Mouse (Mus musculus) embryonic facial prominence, embryonic 15.5 days (tissue): Measurements from ENCODE around the gene Lsm10. TPM values are rescaled to one million over a fixed set of nuclear protein-coding genes. Genes with fewer than 3 reads are reported as not detected.

Source experiments
- ATAC-seq: fragments of 200-750 bp; cut with Nextera tagmentation; 2 replicates; pipeline ENCODE4 v1.8.0; 2017; ENCODE audit warnings: low read depth, moderate TSS enrichment; ENCODE audit not compliant: insufficient number of reproducible peaks, low FRiP score, low TSS enrichment
- H3K27ac ChIP-seq: fragments of 300-500 bp; sonication (generic); replicated peaks from 2 replicates; pipeline ENCODE4 v1.5.1; 2015; ENCODE audit warnings: mild to moderate bottlenecking, inconsistent platforms
- H3K27me3 ChIP-seq: fragments of 300-500 bp; sonication (generic); 2 replicates; pipeline ENCODE4 v1.6.1; 2015; ENCODE audit warnings: inconsistent platforms
- H3K36me3 ChIP-seq: fragments of 300-500 bp; sonication (generic); 2 replicates; pipeline ENCODE4 v1.6.1; 2015; ENCODE audit warnings: mild to moderate bottlenecking, inconsistent platforms
- H3K4me1 ChIP-seq: fragments of 300-500 bp; sonication (generic); 2 replicates; pipeline ENCODE4 v1.6.1; 2015; ENCODE audit warnings: inconsistent platforms
- H3K4me2 ChIP-seq: fragments of 300-500 bp; sonication (generic); replicated peaks from 2 replicates; pipeline ENCODE4 v1.6.1; 2015; ENCODE audit warnings: mild to moderate bottlenecking, inconsistent platforms
- H3K4me3 ChIP-seq: fragments of 300-500 bp; sonication (generic); replicated peaks from 2 replicates; pipeline ENCODE4 v1.5.1; 2015; ENCODE audit warnings: mild to moderate bottlenecking, inconsistent platforms
- H3K9ac ChIP-seq: fragments of 300-500 bp; sonication (generic); 2 replicates; pipeline ENCODE4 v1.6.1; 2015; ENCODE audit warnings: inconsistent platforms
- H3K9me3 ChIP-seq: fragments of 300-500 bp; sonication (generic); replicated peaks from 2 replicates; pipeline ENCODE4 v1.6.1; 2016; ENCODE audit warnings: inconsistent platforms
- WGBS: fragments of 180-500 bp; shearing (Covaris S2); methylation state at CpG from one replicate; pipeline ENCODE4 v1.1.7; 2015; 5-methylcytosine and 5-hydroxymethylcytosine counted together
- polyA plus RNA-seq: library from polyadenylated mRNA; unstranded; fragments of >200 nt; fragmentation: Nextera tagmentation; extraction: Ambion mirVana; gene quantifications from 2 replicates; pipeline ENCODE4 v1.2.1, GENCODE M21; 2015

Lsm10 gene
- polyA plus RNA-seq, 1 experiment from 2014 or later = 55.4 TPM

DNA sequence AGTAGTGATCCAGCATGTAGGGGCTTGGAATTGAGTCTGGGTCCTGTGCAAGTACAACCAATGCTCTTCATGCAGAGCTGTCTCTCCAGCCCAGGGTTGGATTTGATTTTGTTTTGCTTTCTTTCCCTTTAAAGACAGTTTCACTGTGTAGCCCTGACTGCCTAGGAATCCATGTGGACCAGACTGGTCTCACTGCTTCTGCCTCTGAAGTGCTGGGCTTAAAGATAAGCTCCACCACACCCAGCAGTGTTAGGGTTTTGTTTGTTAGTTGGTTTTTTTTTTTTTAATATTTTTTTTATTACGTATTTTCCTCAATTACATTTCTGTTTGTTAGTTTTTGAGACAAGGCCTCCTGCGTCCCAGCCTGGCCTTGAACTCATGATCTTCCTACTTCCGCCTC, 2.9 kb downstream of the Lsm10 start:
- Histone ChIP-seq H3K27me3 (no peaks in the 10 kb centered on the region), H3K27ac (0 out of 2 replicates have a peak overlapping the region, but pooled peaks have one; percentile 4), H3K36me3 (0 out of 2 replicates have a peak, but pooled peaks cover 12% of the 10 kb centered on the region), H3K4me3 (no peak overlapping the region), H3K9me3 (no peaks in the 10 kb centered on the region), H3K4me1 (peaks cover 43% of the 10 kb centered on the region), H3K4me2 (no peak overlapping the region), H3K9ac (no peak overlapping the region)
- ATAC-seq = no peak
- 91% methylated on average over 3 of the region's 3 CpGs for WGBS

DNA sequence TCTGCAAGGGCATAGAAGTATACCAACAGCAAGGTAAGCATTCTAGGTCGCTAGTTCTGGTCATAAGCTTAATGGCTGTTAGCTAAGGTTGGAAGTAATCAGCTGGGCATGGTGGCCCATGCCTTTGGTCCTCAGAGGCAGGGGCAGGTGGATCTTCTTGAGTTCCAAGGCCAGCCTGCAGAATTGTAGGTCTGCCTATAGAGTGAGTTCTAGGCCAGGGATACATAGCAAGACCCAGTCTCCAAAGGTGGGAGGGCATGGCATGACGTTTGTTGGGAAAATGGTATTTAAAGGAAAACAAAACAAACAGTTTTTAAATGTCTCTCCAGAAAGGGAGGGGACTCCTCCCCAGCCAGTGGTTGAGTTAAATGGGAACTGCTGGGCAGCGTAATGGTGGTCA, 4.3 kb downstream of the Lsm10 start:
- Histone ChIP-seq H3K4me2 (no peak overlapping the region), H3K9ac (no peak overlapping the region), H3K4me1 (peaks cover 54% of the 10 kb centered on the region), H3K27me3 (no peaks in the 10 kb centered on the region), H3K4me3 (no peak overlapping the region), H3K9me3 (no peaks in the 10 kb centered on the region), H3K36me3 (0 out of 2 replicates have a peak, but pooled peaks cover 12% of the 10 kb centered on the region), H3K27ac (no peak overlapping the region)
- no peak for ATAC-seq
- WGBS = 77% methylated on average over 3 of the region's 3 CpGs

DNA sequence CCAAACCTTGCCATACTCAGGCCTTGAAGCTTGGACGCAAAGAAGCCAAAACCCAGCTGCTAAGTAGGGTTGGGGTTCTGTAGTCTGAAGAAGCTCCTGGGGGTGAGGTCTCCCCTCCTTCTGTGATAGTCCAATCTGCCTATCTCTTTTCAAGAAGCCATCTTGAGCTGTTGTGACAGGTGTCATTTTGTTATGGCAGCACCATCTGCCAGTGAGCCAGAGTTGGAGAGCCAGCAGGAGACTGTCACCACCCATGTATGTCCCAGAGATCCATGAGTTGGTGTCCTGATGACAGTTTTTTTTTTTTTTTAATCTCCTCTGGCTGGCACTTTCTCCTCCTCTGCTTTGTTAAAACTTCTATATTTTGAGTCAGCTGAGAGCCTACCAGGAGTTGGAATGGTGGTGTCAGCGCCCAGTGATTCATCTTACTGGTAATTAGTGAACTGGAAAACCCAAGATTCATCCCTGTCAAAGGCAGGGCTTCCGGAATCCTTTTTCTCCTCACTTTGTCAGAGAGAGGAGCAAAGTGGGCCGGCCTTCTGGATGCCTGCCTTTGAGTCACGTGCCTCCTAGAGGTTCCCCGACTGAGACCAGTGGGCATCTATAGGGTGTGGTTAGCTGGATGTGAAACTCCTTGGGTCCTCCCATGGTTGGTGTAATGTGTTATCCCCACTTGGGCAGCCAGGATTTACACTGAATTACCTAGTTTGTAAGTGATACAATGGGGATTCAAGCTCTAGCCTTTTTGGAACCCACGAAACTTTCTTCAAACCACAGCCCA, 5.8 kb downstream of the Lsm10 start:
- peak overlapping the region; percentile 91 for H3K4me2 ChIP-seq
- ATAC-seq = no peak
- WGBS = 43% methylated on average over 7 of the region's 7 CpGs
- no peaks in the 10 kb centered on the region for H3K27me3 ChIP-seq
- H3K9ac ChIP-seq = no peak overlapping the region
- H3K4me3 ChIP-seq = peak overlapping the region; percentile 96; the same call in 1 of the 2 replicates
- H3K27ac ChIP-seq = peak overlapping the region; percentile 91
- H3K36me3 ChIP-seq = 0 out of 2 replicates have a peak, but pooled peaks cover 12% of the 10 kb centered on the region
- H3K9me3 ChIP-seq = no peaks in the 10 kb centered on the region
- H3K4me1 ChIP-seq = peaks cover 52% of the 10 kb centered on the region

DNA sequence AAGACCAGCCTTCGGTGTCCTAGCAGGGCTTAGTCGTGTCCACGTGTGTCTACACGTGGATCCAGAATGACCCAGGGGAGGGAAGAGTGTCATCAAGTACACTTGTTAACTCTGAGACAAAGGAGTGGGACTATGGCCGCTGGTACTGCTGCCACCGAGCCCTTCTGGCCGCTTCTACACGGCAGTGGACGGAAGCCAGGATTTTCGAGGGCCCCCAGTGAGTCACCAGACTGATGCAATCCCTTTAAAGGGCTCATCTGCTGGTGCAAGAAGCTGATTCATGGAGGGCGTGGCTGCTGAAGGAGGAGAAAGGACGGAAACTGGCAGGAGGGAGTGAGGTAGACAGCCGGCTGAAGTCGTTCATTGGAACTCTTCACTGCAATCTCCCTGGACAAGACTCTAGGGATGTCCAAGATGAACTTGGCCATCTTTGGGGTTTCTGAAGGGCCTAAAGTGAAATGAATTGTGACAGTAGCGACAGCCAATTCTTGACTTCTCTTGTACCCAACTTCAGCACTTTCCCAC, 6.7 kb downstream of the Lsm10 start:
- Histone ChIP-seq H3K36me3 (0 out of 2 replicates have a peak, but pooled peaks cover 9% of the 10 kb centered on the region), H3K4me2 (peak overlapping the region; percentile 91), H3K9ac (peak overlapping the region; percentile 12), H3K4me1 (peaks cover 49% of the 10 kb centered on the region), H3K27me3 (no peaks in the 10 kb centered on the region), H3K4me3 (peak overlapping the region; percentile 96), H3K9me3 (no peaks in the 10 kb centered on the region), H3K27ac (peak overlapping the region; percentile 91)
- WGBS = 0% methylated on average over 15 of the region's 15 CpGs
- peak; percentile 63 for ATAC-seq

DNA sequence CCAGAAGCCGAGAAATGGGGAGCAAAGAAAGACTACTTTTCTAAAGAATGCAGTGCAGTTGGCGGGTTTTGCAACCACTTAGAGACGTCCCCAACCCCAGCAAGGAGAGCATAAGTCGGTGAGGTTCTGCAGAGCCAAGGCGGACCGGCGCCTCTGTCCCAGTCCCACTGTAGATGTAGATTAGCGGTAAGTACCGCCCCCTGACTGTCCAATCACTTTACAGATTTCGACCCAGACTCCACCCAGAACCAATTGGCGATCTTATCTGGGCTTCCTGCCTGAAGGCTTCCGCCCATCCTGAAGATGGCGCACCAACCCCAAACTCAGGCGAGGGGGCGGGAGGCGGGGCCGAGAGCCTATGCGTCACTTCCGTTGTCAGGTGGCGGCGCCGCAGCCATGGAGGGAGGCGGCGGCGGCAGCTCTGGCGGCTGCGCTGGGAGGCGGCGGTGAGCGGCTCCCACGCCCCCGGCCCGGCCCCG, 7.2 kb downstream of the Lsm10 start, which contains the start of gene Stk40:
Stk40 (plus strand) TSS at position 368 of the 479 bp plus-strand sequence.
- H3K4me2 ChIP-seq = peak within 1 kb of the TSS; percentile 91
- peak within 1 kb of the TSS; percentile 91 for H3K27ac ChIP-seq
- H3K27me3 ChIP-seq = no peaks in the 10 kb centered on the region
- WGBS = under 1% methylated on average over 34 of the region's 34 CpGs
- H3K4me1 ChIP-seq = peaks cover 51% of the 10 kb centered on the region
- H3K9ac ChIP-seq = peak within 1 kb of the TSS; percentile 85
- 0 out of 2 replicates have a peak, but pooled peaks cover 6% of the 10 kb centered on the region for H3K36me3 ChIP-seq
- H3K9me3 ChIP-seq = no peaks in the 10 kb centered on the region
- H3K4me3 ChIP-seq = peak within 1 kb of the TSS; percentile 96
- ATAC-seq = peak; percentile 95

DNA sequence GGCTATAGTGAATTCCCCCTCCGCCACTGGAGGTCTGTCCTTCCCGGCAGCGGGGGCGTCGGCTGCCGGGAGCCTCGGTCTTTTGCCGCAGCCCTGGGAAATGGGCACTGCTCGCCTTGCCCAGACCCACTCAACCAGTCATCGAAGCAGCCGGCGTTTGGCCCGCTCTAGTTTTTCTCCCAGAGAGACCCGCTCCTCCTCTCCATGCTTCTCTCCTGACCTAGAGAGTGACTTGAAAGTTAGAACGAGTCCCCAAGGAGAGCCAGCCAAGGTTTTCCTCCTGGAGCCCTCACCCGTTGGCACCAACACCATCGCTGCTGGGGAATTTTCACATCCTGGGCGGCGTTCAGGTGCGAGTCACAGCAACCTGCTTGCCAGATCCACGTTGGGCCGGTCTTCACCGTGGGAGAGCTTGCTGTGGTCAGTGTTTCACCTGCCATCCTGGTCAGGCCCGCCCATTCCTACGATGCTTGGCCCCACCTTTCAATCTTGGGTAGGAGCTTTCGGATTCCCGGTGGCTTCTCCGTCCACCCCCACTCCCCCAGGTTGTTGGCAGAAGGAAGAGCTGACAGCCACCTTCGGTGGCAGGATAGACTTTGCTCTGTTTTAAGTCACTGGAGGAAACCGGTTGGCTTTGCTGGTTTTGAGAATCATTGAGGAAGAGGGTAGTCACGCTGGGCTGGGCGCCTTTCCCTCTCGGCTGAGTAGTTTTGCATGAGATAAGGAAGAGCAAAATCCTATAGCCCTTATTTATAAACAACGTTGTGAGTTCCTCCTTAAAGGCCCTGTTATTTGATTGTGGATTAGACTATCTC, 8.0 kb downstream of the Lsm10 start:
- ATAC-seq = peak; percentile 11

DNA sequence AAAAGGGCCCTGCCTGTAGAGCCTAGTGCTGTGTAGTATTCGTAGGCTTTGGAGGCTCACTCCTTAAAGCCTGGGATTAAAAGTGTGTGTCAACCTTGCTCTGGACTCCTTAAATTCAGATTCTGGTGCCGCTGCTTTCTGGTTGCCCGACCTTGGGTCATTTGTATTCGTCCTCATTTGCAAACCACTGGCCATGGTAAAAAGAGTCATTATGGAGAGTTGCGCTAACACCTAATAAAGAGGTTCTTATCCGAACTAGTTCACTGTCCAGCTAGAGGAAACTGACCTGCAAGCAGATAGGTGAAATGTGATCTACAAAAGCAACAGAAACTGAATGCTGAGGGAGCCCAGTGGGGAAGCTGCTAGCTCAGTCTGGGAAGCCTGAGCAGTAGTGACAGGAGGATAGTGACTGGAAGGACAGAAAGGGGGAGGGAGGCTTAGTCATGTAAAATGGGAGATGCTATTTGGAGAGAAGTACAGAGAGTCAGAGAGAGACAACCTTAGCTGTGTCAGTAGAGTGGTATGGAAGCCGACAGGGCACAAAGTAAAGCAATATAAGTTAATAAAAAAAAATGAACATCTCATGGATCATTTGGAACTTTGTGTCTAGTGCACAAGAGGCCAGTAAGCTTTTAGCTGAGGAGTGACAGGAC, 8.8 kb downstream of the Lsm10 start:
- H3K9me3 ChIP-seq = no peaks in the 10 kb centered on the region
- H3K9ac ChIP-seq = no peak overlapping the region
- WGBS = 58% methylated on average over 7 of the region's 7 CpGs
- H3K4me3 ChIP-seq = peak overlapping the region; percentile 96
- no peak for ATAC-seq
- peak overlapping the region; percentile 91 for H3K4me2 ChIP-seq
- H3K36me3 ChIP-seq = no peaks in the 10 kb centered on the region
- no peaks in the 10 kb centered on the region for H3K27me3 ChIP-seq
- H3K4me1 ChIP-seq = peaks cover 57% of the 10 kb centered on the region
- no peak overlapping the region for H3K27ac ChIP-seq

More for the DNA sequence above, 8.0 kb downstream of the Lsm10 start:
- Histone ChIP-seq H3K4me2 (peak overlapping the region; percentile 91), H3K27me3 (no peaks in the 10 kb centered on the region), H3K36me3 (no peaks in the 10 kb centered on the region), H3K9ac (peak overlapping the region; percentile 85), H3K9me3 (no peaks in the 10 kb centered on the region), H3K4me1 (peaks cover 50% of the 10 kb centered on the region), H3K4me3 (peak overlapping the region; percentile 96), H3K27ac (peak overlapping the region; percentile 72)
- 2% methylated on average over 33 of the region's 34 CpGs for WGBS

DNA sequence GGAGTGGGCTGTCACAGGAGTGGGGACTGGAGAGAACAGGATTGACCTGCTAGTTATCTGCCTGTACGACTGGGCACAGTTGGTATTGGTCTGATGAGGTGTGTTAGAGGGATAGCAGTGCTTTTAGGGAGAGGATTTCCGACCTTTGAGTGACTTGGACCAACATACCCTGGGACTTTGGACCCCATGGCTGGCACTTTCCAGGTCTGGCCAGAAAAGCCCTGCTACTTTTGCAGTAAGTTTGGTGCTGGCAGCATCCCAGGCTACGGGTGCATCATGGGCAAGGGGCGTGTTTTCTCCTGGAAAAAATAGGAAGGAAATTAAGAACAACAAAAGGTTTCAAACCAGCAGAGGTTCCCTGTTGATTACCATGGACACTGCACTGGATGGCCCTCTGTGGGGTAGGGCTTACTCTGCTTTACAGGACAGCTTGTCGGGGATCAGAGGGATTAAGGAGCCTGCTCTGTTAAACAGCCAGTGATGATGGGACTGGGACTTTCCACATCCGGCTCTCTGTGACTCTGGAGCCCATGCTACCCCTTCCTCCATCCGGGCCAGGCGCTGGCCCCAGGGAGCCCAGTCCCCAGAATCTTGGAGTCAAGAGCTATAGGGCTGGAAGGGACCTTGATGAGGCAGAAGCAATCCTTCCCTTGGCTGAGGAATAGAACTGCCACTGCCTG, 11.8 kb downstream of the Lsm10 start:
- Histone ChIP-seq H3K36me3 (no peaks in the 10 kb centered on the region), H3K27me3 (no peaks in the 10 kb centered on the region), H3K4me3 (no peak overlapping the region), H3K4me2 (no peak overlapping the region), H3K27ac (no peak overlapping the region), H3K9ac (no peak overlapping the region), H3K9me3 (no peaks in the 10 kb centered on the region), H3K4me1 (peaks cover 57% of the 10 kb centered on the region)
- 40% methylated on average over 8 of the region's 8 CpGs for WGBS
- ATAC-seq = no peak

GRCm38 (mm10) chr4:126109613-126110373, 13.4 kb downstream of the Lsm10 start:
- 65% methylated on average over 10 of the region's 10 CpGs for WGBS
- peaks cover 55% of the 10 kb centered on the region for H3K4me1 ChIP-seq
- no peaks in the 10 kb centered on the region for H3K36me3 ChIP-seq
- no peak overlapping the region for H3K4me3 ChIP-seq
- no peaks in the 10 kb centered on the region for H3K9me3 ChIP-seq
- ATAC-seq = no peak
- no peak overlapping the region for H3K9ac ChIP-seq
- peak overlapping the region; percentile 35 for H3K4me2 ChIP-seq
- H3K27me3 ChIP-seq = no peaks in the 10 kb centered on the region
- H3K27ac ChIP-seq = peak overlapping the region; percentile 90
